Mouse (Mus musculus): ENCODE measurements around the gene Naa16.

DNA sequence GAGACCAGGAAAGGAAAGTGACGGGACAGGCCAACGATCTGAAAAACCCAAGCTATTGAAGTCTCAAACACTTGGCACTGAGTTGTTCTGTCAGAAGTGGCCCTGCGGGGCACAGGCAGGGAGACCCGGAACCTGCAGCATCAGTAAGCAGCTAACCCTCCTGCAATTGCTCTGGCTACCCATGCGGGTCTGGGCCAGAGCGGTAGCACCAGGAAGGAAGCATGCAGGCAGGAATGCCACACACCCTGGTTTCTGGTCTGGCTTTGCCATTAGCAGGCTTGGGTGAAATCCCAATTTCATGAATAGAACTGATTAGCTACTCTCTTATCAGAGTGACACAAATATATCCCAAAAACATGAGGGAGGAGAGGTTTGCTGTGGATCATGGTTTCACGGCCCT lies 58.6 kb downstream of the Naa16 start:
- TF ChIP-seq CTCF (IDR thresholded peaks at IDR 0.05; ENCODE audit: low read depth, low read length), result no peak
- no peak for TF ChIP-seq POLR2A (IDR thresholded peaks at IDR 0.05; ENCODE audit: insufficient read depth, low read length)

Measured in ES-Bruce4 (cell line).